Mouse (Mus musculus) kidney, embryonic 16.5 days (tissue): ENCODE measurements around the gene Gpatch2. TPM values are rescaled to one million over a fixed set of nuclear protein-coding genes. Genes with fewer than 3 reads are reported as not detected.

Experiments
- ATAC-seq: fragments of 200-750 bp; cut with Nextera tagmentation; 2 replicates; pipeline ENCODE4 v1.8.0; 2017; ENCODE audit warnings: moderate TSS enrichment; ENCODE audit not compliant: low FRiP score, low TSS enrichment
- H3K27ac ChIP-seq: fragments of 300-500 bp; sonication (generic); 2 replicates; pipeline ENCODE4 v1.5.1; 2014; ENCODE audit warnings: low read length
- H3K27me3 ChIP-seq: fragments of 300-500 bp; sonication (generic); 2 replicates; pipeline ENCODE4 v1.6.1; 2014; ENCODE audit warnings: low read length, control low read depth, mixed read lengths; ENCODE audit not compliant: insufficient read depth
- H3K36me3 ChIP-seq: fragments of 300-500 bp; sonication (generic); 2 replicates; pipeline ENCODE4 v1.6.1; 2014; ENCODE audit warnings: low read length, control low read depth, mixed read lengths; ENCODE audit not compliant: insufficient read depth
- H3K4me1 ChIP-seq: fragments of 300-500 bp; sonication (generic); 2 replicates; pipeline ENCODE4 v1.6.1; 2014; ENCODE audit warnings: low read length, control low read depth, mixed read lengths; ENCODE audit not compliant: insufficient read depth
- H3K4me2 ChIP-seq: fragments of 300-500 bp; sonication (generic); replicated peaks from 2 replicates; pipeline ENCODE4 v1.6.1; 2014; ENCODE audit warnings: low read depth, low read length
- H3K4me3 ChIP-seq: fragments of 300-500 bp; sonication (generic); 2 replicates; pipeline ENCODE4 v1.5.1; 2014; ENCODE audit warnings: mild to moderate bottlenecking, low read length
- H3K9ac ChIP-seq: fragments of 300-500 bp; sonication (generic); replicated peaks from 2 replicates; pipeline ENCODE4 v1.6.1; 2014; ENCODE audit warnings: low read length
- H3K9me3 ChIP-seq: fragments of 300-500 bp; sonication (generic); 2 replicates; pipeline ENCODE4 v1.6.1; 2016; ENCODE audit warnings: low read length, control low read depth
- WGBS: fragments of 180-500 bp; shearing (Covaris S2); extraction: QIAGEN DNeasy Blood & Tissue Kit; methylation state at CpG from one replicate; pipeline ENCODE4 v1.1.7; 2014; 5-methylcytosine and 5-hydroxymethylcytosine counted together
- polyA plus RNA-seq: library from polyadenylated mRNA; unstranded; fragments of >200 nt; fragmentation: Nextera tagmentation; extraction: Ambion mirVana; gene quantifications from 2 replicates; pipeline ENCODE4 v1.2.1, GENCODE M21; 2015

Gene Gpatch2
- polyA plus RNA-seq, 1 experiment from 2014 or later: 19.9 TPM

DNA sequence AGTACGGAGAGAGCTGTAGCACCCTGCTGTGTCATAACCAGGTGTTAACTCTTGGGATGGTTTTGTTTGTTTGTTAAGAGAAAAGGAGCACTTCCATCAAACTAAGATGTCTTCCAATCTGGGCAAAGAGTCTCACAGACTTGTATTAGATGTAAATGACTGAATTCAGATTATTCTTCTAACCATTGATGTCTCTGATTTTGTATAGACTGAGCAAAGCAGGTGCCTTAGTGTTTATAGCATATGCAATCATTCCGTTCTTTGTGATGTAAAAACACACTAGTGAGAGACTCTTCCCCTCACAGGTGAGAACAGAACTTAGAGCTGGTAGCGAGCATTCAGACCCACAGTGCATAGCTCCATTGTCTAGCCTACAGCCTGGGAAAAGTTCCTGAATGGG, 67.0 kb downstream of the Gpatch2 start:
- no peak overlapping the region for H3K4me3 ChIP-seq
- ATAC-seq: no peak
- no peaks in the 10 kb centered on the region for H3K36me3 ChIP-seq
- no peaks in the 10 kb centered on the region for H3K27me3 ChIP-seq
- H3K4me1 ChIP-seq: 0 out of 2 replicates have a peak, but pooled peaks cover 1% of the 10 kb centered on the region
- WGBS: 90% methylated on average over 3 of the region's 3 CpGs
- H3K9me3 ChIP-seq: no peaks in the 10 kb centered on the region
- no peak overlapping the region for H3K9ac ChIP-seq
- H3K4me2 ChIP-seq: no peak overlapping the region
- no peak overlapping the region for H3K27ac ChIP-seq

DNA sequence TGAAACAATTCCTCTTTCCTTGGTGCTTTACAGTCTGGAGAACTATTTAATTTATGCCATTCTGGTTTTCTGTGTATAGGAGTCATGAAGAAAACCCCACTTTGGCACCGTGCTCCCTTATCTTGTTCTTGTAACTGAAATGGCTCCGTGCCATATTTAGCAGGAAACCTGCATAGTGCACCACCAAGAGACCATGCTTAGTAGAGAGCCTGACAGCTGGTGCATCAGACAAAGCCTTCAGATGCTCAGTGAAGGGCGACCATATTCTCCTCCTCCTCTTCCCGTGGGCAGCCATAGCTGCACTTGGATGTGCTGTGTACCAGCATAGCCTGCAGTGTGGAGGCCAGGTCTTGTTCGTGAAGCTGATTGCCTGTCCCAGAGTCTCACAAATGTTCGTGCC, 67.5 kb downstream of the Gpatch2 start:
- ATAC-seq: no peak
- no peak overlapping the region for H3K9ac ChIP-seq
- no peaks in the 10 kb centered on the region for H3K27me3 ChIP-seq
- no peak overlapping the region for H3K4me3 ChIP-seq
- H3K4me1 ChIP-seq: no peaks in the 10 kb centered on the region
- H3K27ac ChIP-seq: no peak overlapping the region
- no peaks in the 10 kb centered on the region for H3K36me3 ChIP-seq
- no peaks in the 10 kb centered on the region for H3K9me3 ChIP-seq
- 74% methylated on average over 6 of the region's 6 CpGs for WGBS
- no peak overlapping the region for H3K4me2 ChIP-seq

DNA sequence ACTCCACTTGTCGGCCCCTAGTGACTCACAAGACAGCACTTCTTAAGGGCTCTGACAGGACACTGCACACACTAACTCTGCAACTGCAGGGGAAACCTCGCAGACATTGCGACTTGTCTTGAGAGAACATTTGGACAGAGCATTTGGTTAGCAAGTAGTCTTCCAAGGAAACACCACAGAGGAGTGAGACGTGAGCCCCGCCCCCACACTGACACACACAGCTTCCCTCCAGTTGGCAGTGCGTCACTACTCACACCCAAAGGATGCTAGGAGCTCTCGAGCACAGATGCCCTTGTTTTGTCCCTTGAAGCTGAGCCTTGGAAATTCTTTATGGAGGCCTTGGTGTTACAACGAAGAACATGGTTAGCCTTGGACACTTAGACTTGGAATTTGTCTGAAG, 70.4 kb downstream of the Gpatch2 start:
- H3K4me1 ChIP-seq: no peaks in the 10 kb centered on the region
- H3K4me2 ChIP-seq: no peak overlapping the region
- 45% methylated on average over 8 of the region's 8 CpGs for WGBS
- no peak overlapping the region for H3K9ac ChIP-seq
- ATAC-seq: no peak
- H3K4me3 ChIP-seq: no peak overlapping the region
- H3K36me3 ChIP-seq: no peaks in the 10 kb centered on the region
- H3K9me3 ChIP-seq: no peaks in the 10 kb centered on the region
- no peak overlapping the region for H3K27ac ChIP-seq
- no peaks in the 10 kb centered on the region for H3K27me3 ChIP-seq

DNA sequence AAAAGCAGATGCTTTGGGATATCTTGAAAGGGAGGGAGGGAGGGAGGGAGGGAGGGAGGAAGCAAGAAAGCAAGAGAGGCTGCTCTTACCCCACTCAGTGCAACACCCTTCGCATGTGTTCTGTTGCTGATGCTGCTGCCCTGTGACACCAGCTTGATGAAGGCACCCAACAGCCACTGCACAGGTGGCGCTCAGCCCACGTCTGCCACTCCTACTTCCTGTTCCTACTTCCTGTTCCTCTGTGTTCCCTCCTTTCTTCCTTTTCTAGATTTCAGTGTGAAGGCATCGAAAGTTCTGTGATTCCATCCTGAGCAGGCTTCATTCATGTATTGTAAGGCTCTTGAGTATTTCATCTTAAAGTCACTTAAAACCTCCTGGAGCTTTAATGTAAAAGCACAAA, 71.1 kb downstream of the Gpatch2 start:
- Histone ChIP-seq H3K9ac (no peak overlapping the region), H3K4me2 (no peak overlapping the region), H3K27me3 (no peaks in the 10 kb centered on the region), H3K36me3 (no peaks in the 10 kb centered on the region), H3K4me1 (no peaks in the 10 kb centered on the region; the same call in 1 of the 2 replicates), H3K4me3 (no peak overlapping the region), H3K9me3 (no peaks in the 10 kb centered on the region), H3K27ac (no peak overlapping the region)
- 92% methylated on average over 4 of the region's 4 CpGs for WGBS
- no peak for ATAC-seq

DNA sequence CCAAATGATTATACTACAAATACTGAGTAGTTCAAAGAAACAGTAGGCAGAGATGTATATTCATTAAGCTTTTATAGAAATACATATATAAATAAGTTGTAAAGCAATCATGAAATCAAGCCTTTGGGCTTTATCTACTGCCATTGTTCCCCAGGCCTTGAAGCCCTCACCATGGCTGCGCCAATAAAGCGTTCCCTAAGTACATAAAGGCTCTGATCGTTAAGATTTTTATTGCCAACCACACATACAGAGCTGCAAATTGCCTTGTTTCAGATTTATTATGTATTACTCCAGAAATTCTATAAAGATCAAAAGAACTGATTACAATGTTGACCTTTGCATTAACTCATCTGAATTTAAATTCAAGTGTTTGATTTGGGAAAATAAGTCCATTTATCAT, 71.6 kb downstream of the Gpatch2 start:
- H3K27ac ChIP-seq: no peak overlapping the region
- H3K9me3 ChIP-seq: no peaks in the 10 kb centered on the region
- 71% methylated on average over 3 of the region's 3 CpGs for WGBS
- ATAC-seq: no peak
- H3K9ac ChIP-seq: no peak overlapping the region
- H3K4me1 ChIP-seq: no peaks in the 10 kb centered on the region; the same call in 1 of the 2 replicates
- no peak overlapping the region for H3K4me2 ChIP-seq
- no peaks in the 10 kb centered on the region for H3K36me3 ChIP-seq
- H3K4me3 ChIP-seq: no peak overlapping the region
- H3K27me3 ChIP-seq: no peaks in the 10 kb centered on the region

DNA sequence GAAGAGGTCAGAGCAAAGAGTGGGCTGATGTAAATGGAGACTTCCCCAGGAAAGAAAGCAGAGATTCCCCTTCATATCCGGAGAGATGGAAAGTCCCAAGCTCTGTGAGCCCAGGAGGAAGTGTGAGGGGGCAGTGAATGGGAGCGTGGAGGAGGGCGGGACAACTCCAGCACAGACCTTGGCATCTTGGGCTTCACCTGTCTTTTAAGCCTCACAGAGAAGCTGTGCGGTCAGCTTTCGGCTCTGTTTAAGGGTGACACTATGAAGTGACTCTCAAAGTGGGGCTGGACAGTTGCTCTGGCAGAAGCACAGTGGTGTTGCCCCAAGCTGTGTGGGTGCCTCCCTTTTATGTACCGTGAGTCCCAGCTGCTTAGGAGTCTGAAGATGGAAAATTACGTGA, 74.9 kb downstream of the Gpatch2 start:
- Histone ChIP-seq H3K4me1 (no peaks in the 10 kb centered on the region; the same call in 1 of the 2 replicates), H3K27me3 (no peaks in the 10 kb centered on the region), H3K4me3 (no peak overlapping the region), H3K27ac (no peak overlapping the region), H3K9ac (no peak overlapping the region), H3K36me3 (no peaks in the 10 kb centered on the region), H3K4me2 (no peak overlapping the region), H3K9me3 (no peaks in the 10 kb centered on the region)
- WGBS: 85% methylated on average over 7 of the region's 7 CpGs
- no peak for ATAC-seq

DNA sequence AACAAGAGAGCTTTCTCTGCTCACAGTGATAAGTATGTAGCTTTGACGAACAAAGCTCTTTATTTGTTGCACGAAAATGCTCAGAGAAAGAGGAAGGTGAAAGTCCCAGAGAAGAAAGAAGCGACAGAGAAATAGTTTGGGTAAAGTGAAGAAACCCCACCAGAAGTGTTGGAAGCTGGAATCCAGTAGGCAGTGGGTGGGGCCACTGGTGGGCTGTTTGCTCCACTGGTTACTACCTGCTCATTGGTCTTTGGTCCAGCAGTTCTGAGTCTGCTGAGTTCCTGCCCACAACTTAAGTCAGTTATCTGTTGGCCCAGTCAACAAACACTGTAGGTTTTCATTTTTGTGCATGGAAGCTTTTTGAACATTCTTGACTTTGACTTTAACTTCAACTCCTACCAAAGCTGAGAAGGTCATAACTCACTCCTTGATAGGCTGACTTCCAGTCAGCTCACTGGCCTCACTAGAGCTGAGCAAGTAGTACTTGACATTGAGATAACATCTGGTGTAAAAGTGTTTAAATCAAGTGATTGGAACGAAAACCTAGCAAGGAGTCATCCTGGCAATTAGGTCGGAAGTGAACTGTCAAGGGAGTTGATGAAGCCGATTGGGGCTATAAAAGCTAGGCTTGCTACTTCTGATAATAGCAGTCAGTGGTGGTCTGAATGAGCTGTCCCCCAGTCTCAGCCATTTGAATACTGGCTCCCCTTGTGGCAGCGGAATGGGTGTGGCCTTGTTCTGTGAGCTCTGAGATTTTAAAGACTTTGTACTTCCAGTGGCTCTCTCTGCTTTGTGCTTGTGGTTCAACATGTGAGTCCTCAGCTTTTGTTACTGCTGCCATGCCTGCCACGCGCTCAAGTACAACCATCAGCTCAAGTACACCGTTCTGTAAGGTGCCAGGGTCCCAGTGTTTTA, 76.4 kb downstream of the Gpatch2 start:
- no peak overlapping the region for H3K9ac ChIP-seq
- H3K27ac ChIP-seq: no peak overlapping the region
- H3K9me3 ChIP-seq: no peaks in the 10 kb centered on the region
- 0 out of 2 replicates have a peak, but pooled peaks have one; percentile 42 for ATAC-seq
- H3K36me3 ChIP-seq: no peaks in the 10 kb centered on the region
- no peak overlapping the region for H3K4me2 ChIP-seq
- H3K27me3 ChIP-seq: no peaks in the 10 kb centered on the region
- no peaks in the 10 kb centered on the region; the same call in 1 of the 2 replicates for H3K4me1 ChIP-seq
- no peak overlapping the region for H3K4me3 ChIP-seq
- 62% methylated on average over 10 of the region's 10 CpGs for whole genome bisulfite sequencing

DNA sequence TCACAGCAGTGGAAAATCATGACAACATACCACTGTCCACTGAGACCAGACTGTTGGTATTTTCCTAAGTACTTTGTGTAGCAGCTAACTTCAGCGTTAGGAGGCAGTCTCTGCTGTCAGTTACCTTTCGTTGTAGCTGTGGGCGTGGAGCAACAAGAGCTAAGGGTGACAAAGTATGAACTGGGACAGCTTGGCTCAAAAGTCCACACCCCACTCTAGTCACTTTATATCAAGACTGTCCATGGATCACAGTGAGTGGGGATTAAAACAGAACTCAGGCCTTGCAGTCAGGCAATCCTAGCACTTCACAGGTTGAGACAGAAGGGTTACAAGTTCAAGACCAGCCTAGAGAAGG, 77.1 kb downstream of the Gpatch2 start:
- no peak overlapping the region for H3K9ac ChIP-seq
- H3K4me2 ChIP-seq: no peak overlapping the region
- H3K27me3 ChIP-seq: no peaks in the 10 kb centered on the region
- H3K27ac ChIP-seq: no peak overlapping the region
- H3K9me3 ChIP-seq: no peaks in the 10 kb centered on the region
- no peaks in the 10 kb centered on the region; the same call in 1 of the 2 replicates for H3K4me1 ChIP-seq
- no peaks in the 10 kb centered on the region for H3K36me3 ChIP-seq
- no peak overlapping the region for H3K4me3 ChIP-seq
- WGBS: 86% methylated on average over 3 of the region's 3 CpGs
- no peak for ATAC-seq

DNA sequence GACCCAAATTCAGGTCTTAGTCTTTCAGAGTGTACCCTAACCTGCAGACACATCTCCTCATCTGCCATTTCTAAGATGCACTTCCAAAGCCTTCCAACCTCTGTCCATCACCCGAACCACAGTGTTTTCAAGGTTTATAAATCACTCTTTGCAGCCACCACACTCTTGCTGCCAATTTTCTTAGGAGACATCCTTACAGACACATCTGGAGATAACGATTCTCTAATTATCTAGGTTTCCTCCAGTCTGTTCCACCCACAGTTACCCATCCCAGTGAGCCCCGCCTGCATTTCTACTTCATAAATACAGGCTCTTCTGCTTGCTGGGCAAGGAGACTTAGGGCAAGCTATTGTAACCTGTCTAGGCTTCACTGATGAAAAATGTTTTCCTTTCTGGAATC, 77.9 kb downstream of the Gpatch2 start:
- Histone ChIP-seq H3K4me2 (no peak overlapping the region), H3K27me3 (no peaks in the 10 kb centered on the region), H3K9me3 (no peaks in the 10 kb centered on the region), H3K9ac (no peak overlapping the region), H3K4me1 (no peaks in the 10 kb centered on the region; the same call in 1 of the 2 replicates), H3K36me3 (no peaks in the 10 kb centered on the region), H3K27ac (no peak overlapping the region), H3K4me3 (no peak overlapping the region)
- ATAC-seq: no peak
- WGBS: 86% methylated on average over 3 of the region's 3 CpGs

DNA sequence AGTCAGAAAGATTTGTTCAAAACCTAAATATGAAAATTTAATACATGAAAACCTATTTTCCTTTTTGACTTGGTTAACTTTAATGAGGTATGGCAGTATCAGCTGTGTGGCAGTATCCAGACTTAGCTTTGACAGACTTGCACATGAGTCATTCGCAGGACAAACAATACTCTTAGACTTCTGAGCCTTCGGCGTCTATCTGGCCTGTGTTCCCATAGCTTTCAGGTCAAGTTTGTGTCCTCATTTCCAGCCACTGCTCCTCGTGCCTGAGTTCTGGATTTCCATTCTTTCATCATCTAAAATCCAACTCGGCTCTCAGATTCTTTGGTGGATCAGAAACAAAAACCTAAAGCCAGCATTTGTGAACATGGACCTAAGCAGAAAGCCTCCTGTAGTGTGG, 79.2 kb downstream of the Gpatch2 start:
- no peak overlapping the region for H3K4me2 ChIP-seq
- ATAC-seq: no peak
- 86% methylated on average over 5 of the region's 5 CpGs for WGBS
- no peaks in the 10 kb centered on the region for H3K36me3 ChIP-seq
- no peak overlapping the region for H3K27ac ChIP-seq
- H3K4me1 ChIP-seq: no peaks in the 10 kb centered on the region; the same call in 1 of the 2 replicates
- H3K9ac ChIP-seq: no peak overlapping the region
- H3K9me3 ChIP-seq: no peaks in the 10 kb centered on the region
- H3K27me3 ChIP-seq: no peaks in the 10 kb centered on the region
- no peak overlapping the region for H3K4me3 ChIP-seq
